Mouse (Mus musculus) CD4-positive, CD25-positive, alpha-beta regulatory T cell, adult 9 weeks (primary cell): ENCODE data around the gene Teddm1a. TPM values are rescaled to one million over a fixed set of nuclear protein-coding genes. Genes with fewer than 3 reads are reported as not detected.

Experiments used
- polyA plus RNA-seq: library from polyadenylated mRNA; unstranded; fragments of 100-300 nt; shearing (Covaris generic); gene quantifications from one replicate; pipeline ENCODE4 v1.2.1, GENCODE M21; 2017

Gene Teddm1a
- not detected for polyA plus RNA-seq

DNA sequence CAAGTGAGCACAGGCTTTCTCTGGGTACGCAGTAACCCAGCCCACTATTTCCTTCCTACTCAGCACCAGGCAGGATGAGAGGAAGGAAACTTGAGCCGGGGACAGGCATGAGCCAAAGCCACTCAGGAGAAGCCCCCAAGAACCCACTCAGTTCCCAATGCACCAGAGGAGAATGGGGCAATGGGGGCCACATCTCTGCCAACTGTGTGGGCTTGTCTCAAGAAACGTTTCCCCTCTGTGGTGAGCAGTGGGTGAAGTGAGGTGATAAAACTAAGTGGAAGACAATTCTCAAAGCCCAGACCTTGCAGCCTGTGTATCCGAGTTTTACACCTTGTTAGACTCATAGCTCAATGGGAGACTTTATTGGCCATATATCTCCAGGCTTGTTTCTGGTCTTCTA, at the start of gene Teddm1a:
TSS of gene Teddm1a (plus strand) at position 301 of the 400 bp plus-strand sequence.

DNA sequence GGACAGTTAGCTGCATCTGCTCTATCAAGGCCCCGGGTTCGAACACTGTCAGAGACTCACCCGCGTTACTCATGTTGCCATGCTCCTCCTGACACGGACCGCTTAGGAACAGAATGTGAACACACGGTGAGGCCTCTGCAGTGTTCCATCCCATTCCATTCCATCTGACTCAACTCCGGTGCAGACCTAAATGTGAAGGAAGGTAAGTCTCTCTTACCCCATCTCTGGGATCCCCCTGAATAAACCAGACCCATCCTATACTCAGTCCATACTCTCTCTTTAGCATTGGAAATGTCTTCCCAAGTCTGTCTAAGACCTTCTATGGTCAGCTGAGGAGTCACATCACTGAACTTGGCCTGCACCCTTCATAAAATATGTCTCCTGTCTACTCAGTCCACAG, 47.5 kb upstream of the Teddm1a start, which contains the start of gene Rgsl1:
TSS of gene Rgsl1 (minus strand) at position 101 of the 400 bp plus-strand sequence.

DNA sequence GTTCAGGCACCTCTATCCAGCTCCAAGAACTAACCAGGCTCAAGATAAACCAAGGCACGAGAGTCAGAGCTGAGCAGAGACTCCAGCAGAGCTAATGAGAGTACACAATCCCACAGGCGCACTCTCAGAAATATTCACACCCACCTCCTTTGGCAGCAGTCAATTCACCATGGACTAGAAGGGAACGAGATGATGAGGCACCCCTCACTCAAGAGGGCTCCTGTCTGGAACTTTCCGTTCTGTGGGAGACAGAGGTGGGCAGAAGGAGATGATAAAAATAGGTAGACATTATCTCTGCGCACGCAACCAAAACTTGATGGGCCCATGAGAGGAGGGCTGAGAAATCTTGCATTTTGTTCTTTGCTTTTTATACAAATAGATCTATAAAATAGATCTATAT, 17.5 kb upstream of the Teddm1a start, which contains the start of gene Teddm1b:
TSS of gene Teddm1b (plus strand) at position 301 of the 400 bp plus-strand sequence.

DNA sequence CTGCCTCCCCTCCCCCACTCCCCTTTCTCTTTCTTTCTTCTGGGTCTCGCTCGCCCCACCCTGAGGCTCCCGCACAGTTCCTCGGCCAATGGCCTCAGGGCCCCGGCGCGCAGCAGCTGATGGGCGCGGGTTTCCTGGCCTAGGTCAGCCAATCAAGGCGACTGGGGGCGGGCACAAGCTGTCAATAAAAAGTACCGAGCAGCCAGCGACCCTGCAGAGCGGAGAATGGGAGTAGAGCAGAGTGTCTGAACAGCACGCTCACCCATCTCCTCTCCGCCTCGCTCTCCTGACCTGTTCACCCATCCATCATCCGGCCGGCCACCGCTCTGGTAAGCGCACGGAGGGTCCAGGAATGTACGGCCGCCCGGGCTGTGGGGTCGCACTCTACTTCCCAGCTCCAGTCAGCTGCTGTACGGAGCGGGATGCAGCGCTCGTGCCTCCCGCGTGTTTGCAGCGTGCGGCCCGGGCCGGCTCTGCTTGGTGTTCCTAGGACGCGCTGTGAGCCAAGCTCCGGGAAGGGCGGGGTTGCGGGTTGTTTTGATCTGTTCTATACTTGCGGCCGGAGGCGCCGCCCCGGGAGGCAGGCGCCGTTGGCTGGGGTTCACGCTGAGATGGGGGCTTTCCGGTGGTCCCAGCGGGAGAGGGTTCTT, 8.3 kb downstream of the Teddm1a start, which contains the start of the genes Glul and Teddm2:
TSS of gene Glul (plus strand) at position 214 of the 650 bp plus-strand sequence.
TSS of gene Teddm2 (minus strand) at position 498 of the 650 bp plus-strand sequence.

Other genes with a start within 250 kb of the Teddm1a start
- gene Rgs8, start 238.7 kb upstream of the Teddm1a start, polyA plus RNA-seq, result 0.14 TPM
- gene Rgs16, start 151.4 kb upstream of the Teddm1a start, polyA plus RNA-seq, result 44.4 TPM
- 36.3 TPM for gene Rnasel, start 142.3 kb upstream of the Teddm1a start, polyA plus RNA-seq
- not detected for gene Rgsl1, start 47.6 kb upstream of the Teddm1a start, polyA plus RNA-seq
- gene Teddm1b, start 17.4 kb upstream of the Teddm1a start, polyA plus RNA-seq, result 0.20 TPM
- gene Glul, start 8.2 kb downstream of the Teddm1a start, polyA plus RNA-seq, result 29.7 TPM
- 0.30 TPM for gene Teddm2, start 8.5 kb downstream of the Teddm1a start, polyA plus RNA-seq